Mouse (Mus musculus): ENCODE data around the gene Arhgap23.

- TF ChIP-seq CTCF (IDR thresholded peaks at IDR 0.05; ENCODE audit: extremely low read depth, insufficient read length, insufficient replicate concordance, low read depth, low read length): no peak
- no peak for TF ChIP-seq POLR2A (IDR thresholded peaks at IDR 0.05; ENCODE audit: low read depth, low read length)
Observed at GRCm38 (mm10) chr11:97479824-97480223, 64.5 kb downstream of the Arhgap23 start.
